Mouse (Mus musculus) heart, adult 2 months (tissue): Measurements from ENCODE around the gene Gm20824. TPM values are rescaled to one million over a fixed set of nuclear protein-coding genes. Genes with fewer than 3 reads are reported as not detected.
"Not testable (repeated sequence)": the region's sequence is repeated elsewhere in the genome, so short reads cannot be mapped to it uniquely, and the experiment has no call there.

Experiments used
- DNase-seq, 2 experiments: peaks; one replicate each; pipeline ENCODE4 v3.0.0; 2021
- H3K27ac ChIP-seq: fragments of 200-600 bp; 2 replicates; pipeline ENCODE4 v1.8.1; 2022
- H3K27me3 ChIP-seq: fragments of 200-500 bp; 2 replicates; pipeline ENCODE4 v1.6.1; 2012; ENCODE audit warnings: mild to moderate bottlenecking, low read length, inconsistent platforms, mixed read lengths; ENCODE audit not compliant: control insufficient read depth, insufficient read depth
- H3K36me3 ChIP-seq: fragments of 200-500 bp; 2 replicates; pipeline ENCODE4 v1.6.1; 2012; ENCODE audit warnings: low read length, inconsistent platforms; ENCODE audit not compliant: control insufficient read depth, insufficient read depth
- H3K4me1 ChIP-seq: fragments of 200-500 bp; 2 replicates; pipeline ENCODE4 v1.6.1; 2011; ENCODE audit warnings: low read length; ENCODE audit not compliant: control insufficient read depth, insufficient read depth
- H3K4me3 ChIP-seq: fragments of 200-600 bp; 2 replicates; pipeline ENCODE4 v1.8.1; 2022
- H3K79me2 ChIP-seq: fragments of 200-500 bp; replicated peaks from 2 replicates; pipeline ENCODE4 v1.6.1; 2012; ENCODE audit warnings: mild to moderate bottlenecking, inconsistent platforms, low read length, moderate library complexity, mixed read lengths; ENCODE audit not compliant: control insufficient read depth, insufficient read depth
- H3K9ac ChIP-seq: fragments of 200-500 bp; 2 replicates; pipeline ENCODE4 v1.6.1; 2012; ENCODE audit warnings: low read depth, mild to moderate bottlenecking, control low read depth, inconsistent platforms, low read length, mixed read lengths
- WGBS: fragments of 180-500 bp; shearing (Covaris S2); methylation state at CpG from one replicate; pipeline ENCODE4 v1.1.7; 2018; 5-methylcytosine and 5-hydroxymethylcytosine counted together
- intact Hi-C: fragments of 180-260 bp; cut with DNase I; formaldehyde crosslinking; loops from one replicate; pipeline ENCODE4 v1.15.1; 2025
- long read RNA-seq: library from polyadenylated mRNA; stranded (forward); transcript quantifications from one replicate; pipeline ENCODE4 v2.0.0, GENCODE M21; 2021
- polyA plus RNA-seq: library from polyadenylated mRNA; depleted of rRNA; stranded (reverse); fragments of >200 nt; gene quantifications from 2 replicates; pipeline ENCODE4 v1.2.3, GENCODE M21; 2012; rRNA removed
- total RNA-seq, 2 experiments: library from RNA; stranded (reverse); gene quantifications; 2 replicates each; pipeline ENCODE4 v1.2.3; 2021

Gm20824 gene
- not detected for total RNA-seq
- not detected in 2 replicates for polyA plus RNA-seq
- long read RNA-seq = 0 reads

DNA sequence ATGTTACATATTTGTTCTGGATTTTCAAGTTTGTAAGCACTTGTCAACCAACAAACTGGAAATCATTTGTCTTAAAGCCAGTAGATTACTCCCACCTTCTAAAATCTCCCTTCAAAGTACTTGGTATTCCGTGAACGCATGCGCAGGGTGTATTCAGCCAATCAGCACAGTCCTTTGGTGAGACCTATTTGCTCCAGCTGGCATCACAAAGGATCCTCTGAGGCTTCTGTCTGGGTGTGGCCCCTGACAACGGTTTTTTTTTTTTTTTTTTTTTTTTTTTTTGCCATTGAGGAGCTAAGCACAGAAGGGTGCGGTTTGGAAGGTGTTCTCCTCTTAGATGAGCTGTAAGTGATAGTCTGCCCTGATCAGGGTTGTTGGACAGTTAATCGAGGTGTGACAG is at the start of gene Gm20824:
TSS of gene Gm20824 (plus strand) at position 301 of the 400 bp plus-strand sequence.
- WGBS = no CpG with 5 or more reads among the region's 6 CpGs
- H3K36me3 ChIP-seq, H3K27me3 ChIP-seq, H3K79me2 ChIP-seq, DNase-seq, H3K27ac ChIP-seq, H3K4me3 ChIP-seq, H3K9ac ChIP-seq, intact Hi-C loops, H3K4me1 ChIP-seq: not testable (repeated sequence)

Other genes starting within 250 kb of the Gm20824 start
- not detected for gene Gm20825, start 186.4 kb upstream of the Gm20824 start, total RNA-seq
- gene Gm20825, start 186.4 kb upstream of the Gm20824 start, polyA plus RNA-seq = not detected in 2 replicates